Mouse (Mus musculus) forebrain, embryonic 10.5 days (tissue): ENCODE measurements around the gene Col4a4. TPM values are rescaled to one million over a fixed set of nuclear protein-coding genes. Genes with fewer than 3 reads are reported as not detected.

Experiments used
- DNase-seq: peaks from one replicate; pipeline ENCODE4 v3.0.0-alpha.2; 2017; ENCODE audit warnings: low spot score; ENCODE audit errors: extremely low spot score
- H3K27ac ChIP-seq: fragments of 300-500 bp; sonication (generic); 2 replicates; pipeline ENCODE4 v1.5.1; 2016; ENCODE audit warnings: mild to moderate bottlenecking
- H3K27me3 ChIP-seq: fragments of 300-500 bp; sonication (generic); 2 replicates; pipeline ENCODE4 v1.6.1; 2016; ENCODE audit warnings: mild to moderate bottlenecking; ENCODE audit not compliant: poor library complexity, severe bottlenecking
- H3K36me3 ChIP-seq: fragments of 300-500 bp; sonication (generic); replicated peaks from 2 replicates; pipeline ENCODE4 v1.6.1; 2016; ENCODE audit warnings: mild to moderate bottlenecking, moderate library complexity
- H3K4me1 ChIP-seq: fragments of 300-500 bp; sonication (generic); 2 replicates; pipeline ENCODE4 v1.6.1; 2016
- H3K4me3 ChIP-seq: fragments of 300-500 bp; sonication (generic); 2 replicates; pipeline ENCODE4 v1.5.1; 2016; ENCODE audit warnings: mild to moderate bottlenecking, moderate library complexity
- H3K9me3 ChIP-seq: fragments of 300-500 bp; sonication (generic); 2 replicates; pipeline ENCODE4 v1.6.1; 2016; ENCODE audit warnings: mild to moderate bottlenecking, moderate library complexity
- WGBS: fragments of 180-500 bp; shearing (Covaris S2); methylation state at CpG from one replicate; pipeline ENCODE4 v1.1.7; 2016; 5-methylcytosine and 5-hydroxymethylcytosine counted together
- polyA plus RNA-seq: library from polyadenylated mRNA; unstranded; fragments of >200 nt; fragmentation: Nextera tagmentation; extraction: Ambion mirVana; gene quantifications from 2 replicates; pipeline ENCODE4 v1.2.1, GENCODE M21; 2016

The Col4a4 gene
- polyA plus RNA-seq, 1 experiment from 2014 or later = 0.05 TPM

- no peak for DNase-seq
- H3K9me3 ChIP-seq = no peaks in the 10 kb centered on the region
- no peak overlapping the region for H3K4me3 ChIP-seq
- H3K36me3 ChIP-seq = no peaks in the 10 kb centered on the region
- 80% methylated on average over 4 of the region's 4 CpGs for WGBS
- no peak overlapping the region for H3K27ac ChIP-seq
- H3K27me3 ChIP-seq = no peaks in the 10 kb centered on the region
- H3K4me1 ChIP-seq = peaks cover 29% of the 10 kb centered on the region
Observed at GRCm38 (mm10) chr1:82415641-82416040, 171.0 kb downstream of the Col4a4 start.

GRCm38 (mm10) chr1:82414434-82415045 is 172.1 kb downstream of the Col4a4 start:
- no peak overlapping the region for H3K4me3 ChIP-seq
- peaks cover 31% of the 10 kb centered on the region for H3K4me1 ChIP-seq
- 95% methylated on average over 3 of the region's 3 CpGs for WGBS
- no peaks in the 10 kb centered on the region for H3K9me3 ChIP-seq
- H3K27ac ChIP-seq = no peak overlapping the region
- DNase-seq = no peak
- H3K36me3 ChIP-seq = no peaks in the 10 kb centered on the region
- no peaks in the 10 kb centered on the region for H3K27me3 ChIP-seq

GRCm38 (mm10) chr1:82412085-82412484 is 174.6 kb downstream of the Col4a4 start:
- WGBS = 72% methylated on average over 4 of the region's 4 CpGs
- Histone ChIP-seq H3K27me3 (no peaks in the 10 kb centered on the region), H3K9me3 (no peaks in the 10 kb centered on the region), H3K27ac (peak overlapping the region; percentile 44; the same call in 1 of the 2 replicates), H3K4me1 (peaks cover 25% of the 10 kb centered on the region), H3K36me3 (no peaks in the 10 kb centered on the region), H3K4me3 (no peak overlapping the region)
- no peak for DNase-seq

GRCm38 (mm10) chr1:82411521-82411920 is 175.1 kb downstream of the Col4a4 start:
- H3K36me3 ChIP-seq = no peaks in the 10 kb centered on the region
- DNase-seq = no peak
- WGBS = 80% methylated on average over 5 of the region's 5 CpGs
- no peaks in the 10 kb centered on the region for H3K27me3 ChIP-seq
- H3K9me3 ChIP-seq = no peaks in the 10 kb centered on the region
- H3K27ac ChIP-seq = peak overlapping the region; percentile 44; the same call in 1 of the 2 replicates
- no peak overlapping the region for H3K4me3 ChIP-seq
- H3K4me1 ChIP-seq = peaks cover 19% of the 10 kb centered on the region

- H3K27ac ChIP-seq = no peak overlapping the region
- WGBS = 74% methylated on average over 3 of the region's 3 CpGs
- DNase-seq = no peak
Observed at GRCm38 (mm10) chr1:82410548-82410947, 176.1 kb downstream of the Col4a4 start.

GRCm38 (mm10) chr1:82409271-82409670 is 177.4 kb downstream of the Col4a4 start:
- DNase-seq = no peak
- H3K4me3 ChIP-seq = no peak overlapping the region
- 94% methylated on average over 9 of the region's 9 CpGs for WGBS
- no peaks in the 10 kb centered on the region for H3K9me3 ChIP-seq
- H3K4me1 ChIP-seq = peaks cover 22% of the 10 kb centered on the region
- H3K36me3 ChIP-seq = no peaks in the 10 kb centered on the region
- H3K27ac ChIP-seq = no peak overlapping the region
- no peaks in the 10 kb centered on the region for H3K27me3 ChIP-seq

More at GRCm38 (mm10) chr1:82410548-82410947, 176.1 kb downstream of the Col4a4 start:
- H3K4me1 ChIP-seq = peaks cover 18% of the 10 kb centered on the region
- H3K4me3 ChIP-seq = no peak overlapping the region
- no peaks in the 10 kb centered on the region for H3K36me3 ChIP-seq
- no peaks in the 10 kb centered on the region for H3K27me3 ChIP-seq
- H3K9me3 ChIP-seq = no peaks in the 10 kb centered on the region

- no peak for DNase-seq
- WGBS = 88% methylated on average over 3 of the region's 3 CpGs
- no peak overlapping the region for H3K27ac ChIP-seq
- no peaks in the 10 kb centered on the region for H3K9me3 ChIP-seq
- no peaks in the 10 kb centered on the region for H3K36me3 ChIP-seq
- no peak overlapping the region for H3K4me3 ChIP-seq
- no peaks in the 10 kb centered on the region for H3K27me3 ChIP-seq
- H3K4me1 ChIP-seq = peaks cover 23% of the 10 kb centered on the region
Observed at GRCm38 (mm10) chr1:82407786-82408185, 178.9 kb downstream of the Col4a4 start.

Other genes starting within 250 kb of the Col4a4 start
- gene Col4a3, start 72 bp upstream of the Col4a4 start, polyA plus RNA-seq = 0.04 and 0.10 TPM in 2 replicates
- 214 and 220 TPM in 2 replicates for gene Mff, start 138.0 kb upstream of the Col4a4 start, polyA plus RNA-seq
- not detected in 2 replicates for gene Tm4sf20, start 181.6 kb upstream of the Col4a4 start, polyA plus RNA-seq
- not detected in 2 replicates for gene Gm47791, start 184.4 kb upstream of the Col4a4 start, polyA plus RNA-seq